Mouse (Mus musculus) cerebellum, postnatal 4 days (tissue): Measurements from ENCODE around the gene Mlip.
"Not testable (repeated sequence)": the region's sequence is repeated elsewhere in the genome, so short reads cannot be mapped to it uniquely, and the experiment has no call there.

ENCODE experiments used
- DNase-seq, 2 experiments: peaks; one replicate each; pipeline ENCODE4 v3.0.0; 2022; ENCODE audit warnings: low spot score in 2 of 2, mixed read lengths in 1 of 2

Gene Mlip

DNA sequence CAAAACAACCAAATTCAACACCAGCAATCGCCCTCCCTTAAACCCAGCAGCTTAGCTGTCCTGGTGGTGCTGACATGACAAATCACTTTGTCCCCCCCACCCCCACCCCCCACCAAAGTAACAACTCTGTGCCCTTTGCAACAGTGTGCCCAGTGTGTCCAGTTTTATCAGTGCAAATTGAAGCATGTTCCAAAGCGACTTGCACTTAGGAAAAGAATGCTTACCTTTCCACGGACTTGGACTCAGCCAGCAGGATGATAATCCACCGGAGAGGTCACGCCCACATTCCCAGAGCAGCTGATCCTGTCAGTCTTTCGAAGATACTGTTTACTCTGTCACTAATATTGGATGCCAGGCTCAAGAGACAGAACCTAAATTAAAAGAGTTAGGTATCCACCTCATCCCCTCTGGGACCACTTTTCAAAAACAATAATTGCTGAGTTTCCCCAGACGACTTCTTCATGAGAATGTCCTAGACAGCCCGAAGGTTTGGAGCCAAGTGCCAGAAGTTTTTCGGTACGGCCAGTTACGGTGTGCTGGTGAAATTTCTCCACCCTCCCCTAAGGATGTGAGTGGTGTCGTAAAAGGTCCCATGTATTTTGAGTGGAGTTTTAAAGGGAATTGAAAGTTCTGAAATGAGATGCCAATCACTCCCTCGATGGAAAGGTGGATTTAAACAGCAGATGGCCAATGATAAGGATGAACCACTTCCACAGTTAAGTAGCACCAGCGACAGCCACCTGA lies at the start of gene Mlip:
TSS of gene Mlip (minus strand) at position 538 of the 744 bp plus-strand sequence.
- DNase-seq: no peak

DNA sequence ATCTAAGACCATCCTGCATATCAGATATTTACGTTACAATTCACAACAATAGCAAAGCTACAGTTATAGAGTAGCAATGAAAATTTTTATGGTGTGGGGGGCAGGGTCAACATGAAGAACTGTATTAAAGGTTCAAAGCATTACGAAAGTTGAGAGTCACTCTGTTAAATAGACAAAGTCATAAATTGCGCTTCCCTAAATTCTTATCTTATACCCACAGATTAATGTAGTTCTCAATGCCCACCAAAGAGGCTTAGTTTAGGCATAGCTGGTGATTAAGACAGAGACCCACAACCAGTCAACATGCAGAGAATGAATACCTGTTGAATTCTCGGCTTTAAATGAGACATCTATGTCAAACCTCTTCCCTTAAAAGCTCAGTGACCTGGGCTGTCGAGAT lies 47.0 kb upstream of the Mlip start:
- DNase-seq: no peak

DNA sequence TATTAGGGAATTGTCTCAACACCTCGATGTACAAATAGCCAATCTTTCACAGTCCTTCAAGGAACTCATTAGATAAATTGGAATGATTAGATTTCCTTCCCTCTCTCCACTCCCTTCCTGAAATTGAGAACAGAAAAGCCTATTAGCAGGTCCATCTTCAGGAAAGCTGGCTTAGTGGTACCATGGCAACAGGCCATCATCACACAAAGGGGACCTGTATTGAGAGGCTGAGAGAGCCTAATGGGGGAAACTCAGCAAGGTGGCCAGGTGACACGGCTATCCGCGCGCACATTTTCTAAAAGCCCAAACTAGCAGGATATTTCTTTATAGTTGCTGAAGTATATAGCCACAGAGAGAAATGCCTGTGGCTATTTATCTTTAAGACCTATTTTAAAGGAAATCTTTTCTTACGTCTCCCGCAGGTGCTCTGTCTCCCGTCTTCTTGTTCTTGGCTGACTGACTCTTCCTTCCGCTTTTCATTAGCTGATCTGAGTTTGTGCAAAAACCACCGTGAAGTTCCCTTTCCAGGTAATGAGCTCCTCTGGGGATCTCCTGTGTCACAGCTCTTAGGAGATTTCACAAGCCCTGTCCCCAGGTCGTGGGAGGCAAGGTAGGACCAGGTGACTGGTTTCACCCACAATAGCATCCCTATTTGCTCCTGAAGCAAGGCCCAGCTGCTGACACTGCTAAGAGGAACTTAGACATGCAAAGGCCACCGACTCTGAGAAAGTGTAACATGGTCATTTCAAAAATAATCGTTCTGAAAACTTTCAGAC lies 46.3 kb upstream of the Mlip start:
- DNase-seq: no peak

DNA sequence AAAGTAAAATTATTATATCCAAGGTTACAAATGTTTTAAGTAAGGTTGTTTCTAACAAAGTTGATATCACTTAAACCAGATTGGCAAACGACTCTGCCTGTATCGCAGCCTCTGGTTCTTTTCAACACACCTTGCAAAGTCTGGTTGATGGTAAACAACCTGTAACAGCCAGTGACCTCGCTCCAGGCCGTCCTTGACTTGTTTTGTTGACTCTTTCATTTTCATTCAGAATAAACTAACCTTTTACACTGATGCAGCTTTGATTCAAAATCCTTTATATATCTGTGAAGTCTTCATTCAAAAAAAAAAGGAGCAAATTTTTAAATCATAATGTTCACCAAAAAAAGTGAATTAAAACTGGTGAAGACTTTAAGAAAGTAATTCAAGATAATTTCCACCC lies 44.3 kb upstream of the Mlip start:
- DNase-seq: no peak

DNA sequence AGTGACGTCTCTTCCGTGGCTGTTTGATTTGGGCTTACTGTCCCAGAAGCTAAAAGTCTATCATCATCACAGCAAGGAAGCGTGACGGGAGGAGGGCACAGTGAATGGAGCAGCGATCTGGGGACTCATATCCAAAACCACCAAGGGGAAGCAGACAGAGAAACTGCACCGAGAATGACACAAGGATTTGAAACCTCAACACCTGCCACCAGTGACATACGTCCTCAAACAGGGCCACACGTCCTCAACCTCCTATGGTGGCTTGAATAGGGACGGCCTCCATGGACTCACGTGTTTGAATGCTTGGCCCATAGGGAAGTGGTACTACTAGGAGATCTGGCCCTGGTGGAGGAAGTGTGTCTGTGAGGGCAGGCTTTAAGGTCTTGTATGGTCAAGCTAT lies 38.5 kb upstream of the Mlip start:
- DNase-seq: no peak

DNA sequence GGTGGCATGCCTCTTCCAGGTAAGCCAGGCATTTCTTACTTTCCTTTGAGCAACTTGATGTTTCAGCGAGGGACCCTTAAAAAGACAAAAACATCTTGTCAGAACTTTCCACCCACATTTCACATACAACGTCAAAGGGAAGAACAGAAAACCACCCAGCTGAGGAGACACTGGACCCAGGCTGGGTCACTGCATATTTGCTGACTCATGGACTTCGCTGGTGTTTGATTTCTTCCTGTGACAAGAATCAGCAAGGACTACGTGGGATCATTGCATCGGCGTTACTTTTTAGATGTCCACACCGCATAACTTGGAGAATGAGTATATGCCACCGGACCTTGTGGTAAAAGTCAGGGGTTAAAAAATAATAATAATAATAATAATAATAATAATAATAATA lies 36.2 kb upstream of the Mlip start:
- DNase-seq: no peak

DNA sequence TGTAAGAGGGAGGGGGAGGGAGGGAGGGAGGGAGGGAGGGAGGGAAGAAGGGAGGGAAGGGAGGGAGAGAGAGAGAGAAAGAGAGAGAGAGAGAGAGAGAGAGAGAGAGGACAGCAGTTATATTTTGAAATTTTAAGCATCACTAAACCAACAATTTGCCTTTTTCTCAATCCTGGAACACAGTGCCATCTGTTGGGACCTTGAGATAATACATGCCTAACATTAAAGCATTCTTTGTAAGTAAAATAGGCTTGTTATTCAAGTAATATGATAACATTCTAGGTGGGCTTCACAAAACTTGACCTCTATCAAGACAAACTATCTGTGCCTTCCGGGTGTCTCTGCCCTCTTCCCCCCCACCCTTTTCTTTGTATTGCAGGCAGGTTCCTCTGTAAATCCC lies 34.0 kb upstream of the Mlip start:
- DNase-seq: no peak

DNA sequence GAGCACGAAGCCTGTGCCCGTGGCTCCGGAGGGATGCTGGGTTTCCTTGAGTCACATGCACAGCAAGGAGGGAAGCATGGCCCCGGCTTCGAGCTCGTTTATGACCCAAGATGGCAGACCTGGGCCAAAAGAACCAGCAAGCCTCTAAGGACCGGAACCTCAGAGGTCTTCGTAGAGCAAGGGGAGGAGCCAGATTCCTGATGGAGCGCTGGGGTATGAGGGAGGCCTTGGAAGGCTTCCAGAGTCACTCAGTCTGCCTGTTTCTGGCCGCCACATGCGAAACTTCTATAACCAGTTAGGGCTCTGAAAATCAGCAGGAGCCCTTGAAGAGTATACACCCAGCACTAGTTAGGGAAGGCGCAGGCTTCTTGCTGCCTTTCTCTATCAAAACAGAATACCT lies 32.8 kb upstream of the Mlip start:
- DNase-seq: no peak

DNA sequence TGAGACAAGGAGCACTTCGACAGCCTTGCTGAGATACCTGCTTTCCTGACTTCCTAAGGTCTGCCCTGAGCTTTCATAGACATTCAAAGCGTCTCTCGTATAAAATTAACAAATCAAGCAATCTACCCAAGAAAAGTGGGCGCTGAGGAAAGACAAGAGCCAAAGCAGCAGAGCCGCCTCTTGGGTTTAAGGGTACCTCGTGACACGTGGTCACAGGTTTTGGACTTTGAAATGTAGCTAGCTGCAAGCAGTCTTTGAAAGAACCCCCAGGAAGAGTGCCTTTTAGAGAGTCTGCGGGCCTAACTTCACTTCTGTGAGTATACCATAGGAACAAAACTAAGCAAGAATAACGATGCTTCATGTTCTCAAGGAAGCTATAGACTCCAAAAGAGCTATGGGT lies 31.9 kb upstream of the Mlip start:
- no peak for DNase-seq

DNA sequence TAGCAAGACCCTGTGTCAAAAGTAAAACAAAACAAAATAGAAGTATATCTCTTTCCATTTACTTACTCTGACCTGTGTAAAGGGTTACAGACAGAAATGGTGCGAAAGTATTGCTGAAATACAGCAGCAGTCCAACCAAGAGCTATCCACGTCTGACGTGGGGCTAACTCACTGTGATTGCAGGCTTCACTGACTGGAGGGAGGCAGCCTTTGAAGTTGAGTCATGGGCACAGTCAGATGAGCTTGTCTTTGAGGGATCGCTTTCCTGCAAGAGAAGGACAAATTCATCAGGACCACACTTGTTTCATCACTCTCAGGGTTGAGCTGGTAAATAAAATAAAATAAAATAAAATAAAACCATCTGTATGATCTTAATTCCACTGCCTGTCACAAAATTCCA lies 31.2 kb upstream of the Mlip start:
- DNase-seq: no peak

DNA sequence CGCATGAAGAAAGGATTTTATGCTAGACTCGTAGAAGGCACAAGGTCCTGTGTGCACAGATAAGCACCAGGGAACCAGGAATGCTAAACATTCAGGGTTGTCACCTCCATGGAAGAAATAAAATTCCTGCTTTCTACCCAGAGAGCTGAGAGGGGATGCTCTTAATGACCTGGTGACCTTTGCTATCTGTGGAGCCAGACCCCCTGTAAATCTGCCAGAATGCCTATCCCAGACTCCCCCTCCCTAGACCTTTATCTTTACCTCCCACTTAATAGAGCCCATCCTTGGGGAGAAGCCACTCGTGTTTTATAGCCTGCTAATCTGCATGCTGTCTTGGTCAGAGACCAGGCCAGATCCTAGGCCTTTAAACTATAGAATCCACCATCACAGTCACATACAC lies 29.7 kb upstream of the Mlip start:
- DNase-seq: no peak

DNA sequence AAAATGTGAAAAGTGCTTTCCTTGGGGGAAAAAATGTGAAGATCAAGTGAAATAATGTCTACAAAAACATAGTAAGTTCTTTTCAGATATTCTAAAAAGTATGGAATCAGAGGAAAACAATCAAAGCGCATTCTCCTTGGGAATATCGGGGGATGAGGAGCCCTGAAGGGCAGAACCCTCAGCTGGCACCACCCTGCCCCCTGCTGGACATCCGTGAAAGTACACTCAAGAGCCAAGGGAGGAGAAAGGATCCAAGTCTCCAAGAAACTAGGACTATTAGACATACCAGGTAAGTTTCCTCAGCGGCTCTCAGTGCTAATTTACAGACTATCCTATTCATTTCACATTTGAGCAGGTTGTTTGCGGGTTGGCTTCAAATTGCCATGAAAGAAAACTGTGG lies 28.8 kb upstream of the Mlip start:
- peak; percentile 65 to 84 for DNase-seq

DNA sequence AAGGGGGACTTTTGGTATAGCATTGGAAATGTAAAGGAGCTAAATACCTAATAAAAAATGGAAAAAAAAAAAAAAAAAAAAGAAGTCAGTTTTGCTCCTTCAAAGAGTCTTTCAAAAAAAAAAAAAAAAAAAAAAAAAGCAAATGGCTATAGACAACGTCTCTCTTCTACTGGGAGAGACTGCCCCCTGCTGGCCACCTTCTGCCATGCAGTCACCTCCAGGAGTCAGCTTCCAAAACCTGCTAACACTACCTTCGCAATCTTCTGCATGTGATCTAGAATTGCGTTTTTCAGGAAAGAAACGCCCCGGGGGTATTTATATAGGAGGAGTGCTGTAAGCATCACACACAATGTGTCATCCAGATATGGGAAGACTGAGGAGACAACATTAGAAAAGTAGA lies 26.9 kb upstream of the Mlip start:
- peak; percentile 71 to 78 for DNase-seq

DNA sequence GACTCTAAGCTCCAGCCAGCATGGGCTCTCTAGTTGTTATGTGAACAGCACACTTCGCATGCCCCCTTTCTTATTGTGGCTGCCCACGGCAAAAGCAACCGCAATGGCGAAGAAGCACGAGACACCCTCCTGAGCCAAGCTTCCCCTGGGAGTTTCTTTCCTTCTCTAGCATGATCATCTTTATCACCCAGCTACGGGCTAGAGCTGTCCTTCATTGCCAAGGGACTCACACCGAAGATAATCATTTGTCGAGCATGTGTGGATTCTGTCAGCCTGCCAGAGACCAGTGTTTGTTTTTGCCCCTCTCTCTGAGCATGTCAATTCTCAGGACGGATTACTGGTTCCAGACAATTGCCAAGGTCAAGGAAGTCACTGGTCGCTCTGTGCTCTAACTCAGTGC lies 24.9 kb upstream of the Mlip start:
- no peak for DNase-seq

DNA sequence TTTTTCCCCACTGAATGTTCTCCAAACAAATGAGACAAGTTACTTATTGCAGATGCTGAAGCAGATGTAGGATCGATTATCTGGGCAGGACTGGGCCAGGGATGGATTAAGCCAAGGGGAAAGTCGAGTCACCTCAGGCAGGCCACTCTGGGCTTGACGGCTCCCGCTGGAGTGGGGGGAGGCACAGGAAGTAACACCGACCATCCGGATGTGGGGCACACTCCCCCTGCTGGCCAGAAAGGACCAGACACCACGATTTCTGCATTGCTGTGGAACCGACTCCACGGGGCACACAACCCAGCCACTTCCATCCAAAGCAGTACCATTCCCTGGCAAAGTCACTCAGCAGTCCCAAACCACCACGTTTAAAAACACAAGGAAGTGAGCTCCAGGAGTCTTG lies 24.3 kb upstream of the Mlip start:
- DNase-seq: peak; percentile 38 to 52

DNA sequence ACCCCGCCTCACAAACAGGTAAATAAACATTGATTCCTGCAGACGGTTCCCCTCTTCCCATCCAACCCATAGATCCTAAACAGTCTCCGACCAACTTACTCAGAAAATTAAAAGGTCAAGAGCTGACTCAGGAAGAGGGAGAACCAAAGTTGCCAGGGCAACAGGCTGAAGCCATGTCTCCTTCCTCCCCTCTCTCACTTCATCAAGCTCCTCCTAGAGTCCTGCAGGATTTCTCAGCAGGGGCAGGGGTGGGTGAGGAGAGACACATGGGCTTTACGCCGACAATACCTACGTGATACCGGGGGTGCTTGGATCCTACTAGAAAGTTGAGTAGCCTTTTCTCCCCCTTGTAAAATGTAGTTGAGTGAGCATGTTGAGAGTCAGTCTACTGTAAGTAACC lies 23.8 kb upstream of the Mlip start:
- no peak for DNase-seq

DNA sequence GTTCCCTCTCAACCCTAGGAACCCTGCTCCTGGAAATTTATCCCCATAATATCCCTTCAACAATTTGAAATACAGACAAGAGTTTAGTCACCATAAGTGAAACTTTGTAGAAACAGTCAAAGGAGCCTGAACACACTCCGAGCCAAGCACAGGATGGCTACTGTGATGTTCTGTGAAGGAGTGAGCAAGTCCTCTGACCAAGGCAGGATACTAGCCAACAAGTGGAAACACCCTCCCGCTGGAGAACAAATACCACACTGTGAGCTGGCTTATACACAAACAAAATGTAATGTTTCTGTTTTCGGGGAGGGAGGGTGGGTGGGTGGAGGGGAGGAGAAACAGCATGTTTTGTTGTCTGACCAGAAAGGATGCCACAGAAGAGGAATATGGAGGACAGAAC lies 17.9 kb upstream of the Mlip start:
- DNase-seq: no peak

DNA sequence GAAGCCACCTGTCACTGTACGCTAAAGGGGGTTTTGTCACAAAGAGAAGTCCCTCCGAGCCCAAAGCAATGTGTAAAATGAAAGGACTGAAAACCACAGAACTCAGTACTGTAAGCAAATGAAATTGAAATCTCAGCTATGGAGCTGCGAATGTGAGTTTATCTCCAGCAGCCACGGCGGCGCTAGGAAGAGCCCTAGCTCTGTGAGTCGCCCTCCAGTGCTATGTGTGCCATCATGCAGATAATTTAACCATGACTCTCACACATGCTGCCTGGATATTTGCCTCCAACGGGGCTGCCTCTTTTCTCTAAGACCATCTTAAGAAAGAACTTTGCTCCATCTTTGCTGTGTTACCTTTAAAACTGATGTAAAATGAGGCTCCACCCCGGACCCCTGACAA lies 16.5 kb upstream of the Mlip start:
- DNase-seq: no peak

DNA sequence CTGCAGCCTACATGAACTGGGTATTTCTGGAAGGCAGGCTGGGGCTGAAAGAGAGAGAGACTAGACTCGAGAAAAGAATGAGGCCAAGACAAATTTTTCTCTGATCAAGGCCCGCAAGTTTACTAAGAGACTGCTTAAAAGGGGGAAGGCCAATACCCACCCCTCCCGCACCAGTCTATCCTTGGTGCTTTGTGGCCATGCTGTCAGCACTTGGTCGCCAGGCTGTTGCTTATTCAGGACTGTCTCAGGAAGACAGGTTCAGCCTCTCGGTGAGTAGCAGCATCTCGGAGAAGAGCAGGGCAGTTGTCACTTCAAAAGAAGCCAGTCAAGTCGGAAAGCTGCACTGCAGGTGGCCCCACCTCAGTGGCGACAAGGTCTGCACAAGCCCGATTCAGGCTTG lies 11.9 kb upstream of the Mlip start:
- DNase-seq: not testable (repeated sequence)

DNA sequence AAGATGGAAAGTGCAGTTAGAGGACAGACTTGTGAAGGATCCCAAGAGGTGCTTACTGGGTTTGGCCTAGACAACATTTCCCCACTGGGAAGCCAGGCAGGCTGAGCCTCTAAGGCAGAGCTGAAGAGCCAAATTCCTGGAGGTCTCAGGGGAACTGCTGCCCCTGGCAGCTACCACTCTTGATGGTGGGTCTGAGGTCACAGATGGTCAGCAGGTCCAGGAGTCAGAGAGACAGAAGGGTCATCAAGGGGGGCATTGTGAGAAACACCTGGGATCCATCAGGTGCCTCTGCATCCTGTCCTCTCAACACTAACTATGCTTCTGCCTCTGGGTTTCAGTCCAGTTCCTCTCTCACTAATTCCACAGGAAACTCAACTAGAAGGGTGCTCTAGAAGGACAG lies 10.1 kb upstream of the Mlip start:
- DNase-seq: no peak

DNA sequence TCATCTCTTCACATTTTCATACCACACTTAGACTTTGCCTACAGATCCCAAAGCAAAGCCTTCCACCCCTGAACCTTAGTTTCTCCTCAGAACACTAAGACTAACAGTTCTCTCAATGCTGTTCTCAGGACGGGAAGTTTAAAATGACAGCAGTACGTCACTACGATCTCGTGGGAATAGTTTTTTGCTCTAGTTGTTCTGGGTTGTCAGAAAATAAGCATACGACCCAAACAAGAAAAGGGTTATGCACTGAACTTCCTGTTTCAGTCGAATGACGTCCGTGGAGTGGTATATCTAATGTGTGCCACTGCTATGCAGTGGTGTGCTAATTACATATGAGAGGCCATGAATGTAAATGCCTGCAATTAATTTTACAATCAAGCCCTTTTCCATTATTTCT lies 7.9 kb upstream of the Mlip start:
- no peak for DNase-seq

DNA sequence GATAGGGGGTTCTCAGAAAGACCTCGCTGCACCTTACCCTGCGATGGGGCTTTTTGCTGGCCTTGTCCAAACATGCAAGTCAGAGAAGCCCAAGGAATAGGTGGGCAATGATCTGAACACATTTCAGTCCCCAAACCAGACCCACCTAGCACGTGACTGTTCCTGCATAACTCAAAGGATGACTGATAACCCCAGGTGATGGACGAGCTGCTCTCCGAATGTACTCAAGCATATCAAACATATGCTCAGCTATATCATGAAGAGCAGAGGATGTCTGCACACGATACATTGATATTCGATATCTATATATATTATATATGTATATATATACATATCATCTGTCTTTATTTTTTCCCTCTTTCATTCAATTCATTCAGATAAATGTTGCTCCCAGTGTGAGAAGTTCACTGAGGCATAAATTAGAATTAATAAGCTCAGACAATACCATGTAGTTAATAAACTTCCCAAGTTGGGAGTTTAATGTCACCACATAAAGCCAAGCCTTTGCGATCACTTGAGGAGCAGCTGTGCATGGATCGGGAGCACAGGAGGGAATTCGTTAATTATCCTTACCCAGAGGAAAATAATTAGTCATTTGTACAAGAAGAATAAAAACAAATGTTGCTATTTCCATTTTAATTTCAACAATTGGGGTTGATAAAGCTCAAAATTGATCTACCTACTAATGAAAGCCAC lies 6.7 kb upstream of the Mlip start:
- DNase-seq: no peak

DNA sequence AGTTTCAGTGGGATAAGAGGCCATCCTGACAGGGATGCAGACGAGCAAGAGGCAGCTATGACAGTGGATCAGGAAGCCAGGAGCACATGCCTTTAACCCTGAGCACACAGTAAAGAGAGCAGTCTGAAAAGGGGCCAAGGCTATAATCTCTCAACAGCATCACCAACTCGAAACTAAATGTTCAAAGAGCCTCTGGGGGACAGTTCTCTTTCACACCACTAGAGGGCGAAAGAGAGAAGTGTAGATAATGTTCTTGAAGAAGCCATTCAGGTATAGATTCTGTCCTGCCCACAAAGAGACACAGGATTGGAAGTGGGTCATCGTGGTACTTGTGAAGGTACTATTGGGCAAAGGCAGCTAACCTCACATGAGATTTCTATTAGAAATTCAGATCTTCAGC lies 1.2 kb upstream of the Mlip start:
- DNase-seq: no peak
